Mouse (Mus musculus) frontal cortex, adult 2 months (tissue): Measurements from ENCODE around the gene Fpr-rs3. TPM values are rescaled to one million over a fixed set of nuclear protein-coding genes. Genes with fewer than 3 reads are reported as not detected.

Experiments used
- DNase-seq, 2 experiments: peaks; one replicate each; pipeline ENCODE4 v3.0.0; 2022; ENCODE audit warnings: low spot score in 1 of 2; ENCODE audit errors: extremely low spot score in 1 of 2
- polyA plus RNA-seq: library from polyadenylated mRNA; depleted of rRNA; stranded (reverse); fragments of >200 nt; gene quantifications from 2 replicates; pipeline ENCODE4 v1.2.3, GENCODE M21; 2012; rRNA removed

Fpr-rs3 gene
- not detected in 2 replicates for polyA plus RNA-seq

GRCm38 (mm10) chr17:20624777-20625176 is at the start of gene Fpr-rs3:
Gene Fpr-rs3 (minus strand): TSS chr17:20624877.
- no peak for DNase-seq

- DNase-seq: no peak
Observed at GRCm38 (mm10) chr17:20596323-20596722, 28.4 kb downstream of the Fpr-rs3 start, which contains the start of gene Vmn2r110. Gene Vmn2r110 (minus strand): TSS chr17:20596423.

Other genes with a start within 250 kb of the Fpr-rs3 start
- not detected in 2 replicates for gene Vmn1r224, start 210.7 kb downstream of the Fpr-rs3 start, polyA plus RNA-seq
- gene Vmn2r108, start 143.5 kb downstream of the Fpr-rs3 start, polyA plus RNA-seq: not detected in 2 replicates
- gene Vmn1r225, start 126.7 kb downstream of the Fpr-rs3 start, polyA plus RNA-seq: not detected in 2 replicates
- not detected in 2 replicates for gene Vmn2r109, start 60.1 kb downstream of the Fpr-rs3 start, polyA plus RNA-seq
- gene Vmn2r110, start 28.5 kb downstream of the Fpr-rs3 start, polyA plus RNA-seq: not detected in 2 replicates
- not detected in 2 replicates for gene Vmn1r226, start 58.0 kb upstream of the Fpr-rs3 start, polyA plus RNA-seq
- not detected in 2 replicates for gene Vmn1r227, start 105.0 kb upstream of the Fpr-rs3 start, polyA plus RNA-seq
- not detected in 2 replicates for gene Vmn1r228, start 161.3 kb upstream of the Fpr-rs3 start, polyA plus RNA-seq
- not detected in 2 replicates for gene Vmn1r229, start 186.7 kb upstream of the Fpr-rs3 start, polyA plus RNA-seq
- gene Vmn1r230, start 215.6 kb upstream of the Fpr-rs3 start, polyA plus RNA-seq: not detected in 2 replicates